ENCODE assay signal across 9 mouse cellular contexts in the genomic region with DNA sequence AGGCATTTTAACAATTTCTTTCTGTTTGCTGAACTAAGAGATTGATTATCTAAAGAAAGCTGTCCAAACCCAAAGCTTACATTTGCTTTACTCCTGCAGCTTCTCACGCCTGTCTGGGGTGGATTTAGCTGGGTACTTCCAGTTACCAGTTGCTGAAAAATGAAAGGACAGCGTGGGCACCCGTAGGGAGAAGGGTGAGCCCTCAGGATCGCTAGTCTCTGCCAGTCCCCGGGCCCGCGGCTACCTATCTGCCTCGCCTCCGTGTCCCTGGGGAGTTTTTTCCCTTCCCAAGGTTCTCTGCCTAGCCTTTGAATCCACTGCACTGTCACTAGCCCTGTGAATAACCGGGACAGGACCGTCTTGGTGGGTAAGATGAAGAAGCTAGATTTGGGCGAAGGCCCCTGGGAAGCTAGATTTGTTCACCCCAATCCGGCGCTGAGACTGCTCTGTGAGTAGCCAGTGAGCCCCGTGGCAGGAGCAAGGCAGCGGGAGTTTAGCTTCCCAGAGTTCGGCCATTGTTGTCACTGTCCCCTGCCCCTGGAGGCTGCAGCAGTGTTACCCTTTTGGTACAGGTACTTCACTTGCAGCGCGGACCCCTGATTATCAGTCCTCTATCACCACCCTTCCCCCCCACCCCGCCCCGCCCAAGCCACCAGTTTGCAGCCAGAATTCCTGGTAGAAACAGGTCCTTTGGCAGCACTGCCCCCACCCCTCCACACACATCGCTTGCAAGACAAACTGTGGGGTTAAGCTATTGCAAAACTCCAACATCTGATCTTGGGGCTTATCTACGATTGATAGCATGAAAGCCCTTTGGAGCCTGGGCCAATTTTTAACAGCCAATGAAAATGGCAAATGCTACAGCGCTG. TPM values are rescaled to one million over a fixed set of nuclear protein-coding genes. Genes with fewer than 3 reads are reported as not detected.
DNase-seq lines count a peak whose midpoint lies in the region; ATAC-seq and TF ChIP-seq lines count a peak whose summit lies in the region.
"Had no signal": no experiment of that assay in that cellular context is flagged by ENCODE, and none has a peak within 500 bp of the region (broad histone marks: within the 10 kb centered on the region; RNA-seq: fewer than 3 reads in every experiment).

No protein-coding gene starts in this region.

- no peaks in the 10 kb centered on the region for H3K36me3 ChIP-seq in heart, embryonic 10.5 days
- no peaks in the 10 kb centered on the region for H3K36me3 ChIP-seq in heart, embryonic 14.5 days (ENCODE audit: control insufficient read depth, insufficient read depth, low read length)
- no peaks in the 10 kb centered on the region for H3K36me3 ChIP-seq in lung, embryonic 14.5 days (ENCODE audit: insufficient read depth)

- peak overlapping the region; percentile 78 for H3K27ac ChIP-seq in heart, embryonic 10.5 days
- H3K27ac ChIP-seq in heart, embryonic 14.5 days (replicated peaks in 1 of 2; ENCODE audit: control insufficient read depth in 1 of 2, insufficient read depth in 1 of 2, low read depth in 2 of 2, low read length in 2 of 2) = no peak overlapping the region
- H3K27ac ChIP-seq in lung, embryonic 14.5 days (ENCODE audit: low read depth) = peak overlapping the region; percentile 90

- peak overlapping the region; percentile 68 for H3K4me2 ChIP-seq in heart, embryonic 14.5 days (ENCODE audit: low read length)
- H3K4me2 ChIP-seq in lung, embryonic 14.5 days = peak overlapping the region; percentile 65

- no peaks in the 10 kb centered on the region for H3K4me1 ChIP-seq in heart, embryonic 10.5 days
- H3K4me1 ChIP-seq in heart, embryonic 14.5 days (ENCODE audit: control insufficient read depth in 2 of 2, insufficient read depth in 2 of 2, low read length in 2 of 2) = no peaks in the 10 kb centered on the region; a peak in 1 of 4 replicates
- no peaks in the 10 kb centered on the region for H3K4me1 ChIP-seq in lung, embryonic 14.5 days (ENCODE audit: insufficient read depth)

- DNase-seq in heart, embryonic 10.5 days (ENCODE audit: low spot score) = no peak
- no peak for DNase-seq in heart, adult 8-10 months (ENCODE audit: low spot score)
- peak; percentile 24 to 33 for DNase-seq in cerebellum, postnatal 14 days
- peak; percentile 22 for DNase-seq in kidney, postnatal 10 days
- peak; percentile 43 for DNase-seq in lung, embryonic 14.5 days
- DNase-seq in retina, embryonic 14.5 days (ENCODE audit: low spot score) = peak; percentile 29
- DNase-seq in layer of hippocampus, adult 9-10 months (ENCODE audit: low spot score) = no peak

- no peaks in the 10 kb centered on the region for H3K27me3 ChIP-seq in heart, embryonic 10.5 days (ENCODE audit: insufficient read depth, poor library complexity, severe bottlenecking)
- no peaks in the 10 kb centered on the region for H3K27me3 ChIP-seq in heart, embryonic 14.5 days (ENCODE audit: control insufficient read depth, insufficient read depth, low read length)
- H3K27me3 ChIP-seq in lung, embryonic 14.5 days (ENCODE audit: insufficient read depth, low read length) = no peaks in the 10 kb centered on the region
- H3K27me3 ChIP-seq: CH12.LX had no signal

- H3K9ac ChIP-seq in heart, embryonic 14.5 days (ENCODE audit: low read length) = peak overlapping the region; percentile 72
- H3K9ac ChIP-seq in lung, embryonic 14.5 days = peak overlapping the region; percentile 48

- WGBS in heart, embryonic 10.5 days = 24% methylated on average over 24 of the region's 24 CpGs
- WGBS in heart, embryonic 14.5 days = 20% methylated on average over 24 of the region's 24 CpGs
- 12% methylated on average over 23 of the region's 24 CpGs for WGBS in lung, embryonic 14.5 days

- H3K9me3 ChIP-seq in heart, embryonic 10.5 days = no peaks in the 10 kb centered on the region
- H3K9me3 ChIP-seq in heart, embryonic 14.5 days (ENCODE audit: control insufficient read depth, low read length) = no peaks in the 10 kb centered on the region
- H3K9me3 ChIP-seq in lung, embryonic 14.5 days (ENCODE audit: low read depth, low read length) = no peaks in the 10 kb centered on the region

- no peak for ATAC-seq in heart, embryonic 14.5 days (ENCODE audit: insufficient number of reproducible peaks, insufficient read depth, low FRiP score, low read depth)
- peak; percentile 82 for ATAC-seq in lung, embryonic 14.5 days (ENCODE audit: insufficient read depth)

- TF ChIP-seq CTCF in lung, embryonic 14.5 days (IDR thresholded peaks at IDR 0.05; ENCODE audit: low read depth) = no peak

- H3K4me3 ChIP-seq in heart, embryonic 10.5 days = peak overlapping the region; percentile 54
- H3K4me3 ChIP-seq in heart, embryonic 14.5 days (ENCODE audit: control insufficient read depth in 1 of 2, insufficient read depth in 1 of 2, low read depth in 1 of 2, low read length in 2 of 2) = peak overlapping the region; percentile 42 to 53
- H3K4me3 ChIP-seq in lung, embryonic 14.5 days (ENCODE audit: low read depth, low read length) = peak overlapping the region; percentile 28

RNA-seq across cellular contexts. Expression of gene Rgn, which starts 1.3 kb away (rescaled TPM):
- 0.78 and 2.6 TPM in 2 replicates for polyA plus RNA-seq in heart, embryonic 10.5 days (2016; fragmentation: Nextera tagmentation; extraction: Ambion mirVana)
- total RNA-seq in heart, adult 8-10 months (2022) = under 1 TPM; 0.25 to 0.60 (median 0.37) TPM
- 1.3 and 1.7 TPM in 2 replicates for polyA plus RNA-seq in heart, embryonic 14.5 days (2014; fragmentation: Nextera tagmentation; extraction: Ambion mirVana)
- polyA plus RNA-seq in lung, embryonic 14.5 days (2014; fragmentation: Nextera tagmentation; extraction: Ambion mirVana) = 1.9 and 2.0 TPM in 2 replicates
- total RNA-seq: CH12.LX had no signal

Comparison
In these comparisons a context has a peak if more than half of its experiments do, and no peak if none do; other contexts are left out.
1. H3K27ac ChIP-seq: peak in heart, embryonic 10.5 days (single experiment) and lung, embryonic 14.5 days (single experiment); none in heart, embryonic 14.5 days (0 of 2).
2. DNase-seq: peak in cerebellum, postnatal 14 days (2 of 2), kidney, postnatal 10 days (single experiment), lung, embryonic 14.5 days (single experiment) and retina, embryonic 14.5 days (single experiment); none in heart, embryonic 10.5 days (single experiment), heart, adult 8-10 months (single experiment) and layer of hippocampus, adult 9-10 months (single experiment).
3. Peak in every context shown above with its lines, with median percentiles within 50 percentile points of each other: H3K4me3 ChIP-seq.